In genomic region chr6:69045375-69045774, GRCm38 (mm10) we compare ENCODE assay signal across 19 mouse cellular contexts.
"Had no signal": no experiment of that assay in that cellular context is flagged by ENCODE, and none has a peak within 500 bp of the region (broad histone marks: within the 10 kb centered on the region; RNA-seq: fewer than 3 reads in every experiment).

No protein-coding gene starts in this region.

- H3K9me3 ChIP-seq: liver, embryonic 15.5 days; lung, embryonic 15.5 days; megakaryocyte, embryonic 14.5 days; midbrain, embryonic 13.5 days; neural tube, embryonic 12.5 days; stomach, embryonic 15.5 days had no signal

- H3K36me3 ChIP-seq: liver, embryonic 15.5 days; lung, embryonic 15.5 days; midbrain, embryonic 13.5 days; neural tube, embryonic 12.5 days; stomach, embryonic 15.5 days had no signal

- H3K27ac ChIP-seq: liver, embryonic 15.5 days; lung, embryonic 15.5 days; macrophage; midbrain, embryonic 13.5 days; neural tube, embryonic 12.5 days; stomach, embryonic 15.5 days; stomach, postnatal 0 days had no signal

- H3K27me3 ChIP-seq: liver, embryonic 15.5 days; lung, embryonic 15.5 days; megakaryocyte, embryonic 14.5 days; midbrain, embryonic 13.5 days; neural tube, embryonic 12.5 days; stomach, embryonic 15.5 days had no signal

- DNase-seq: liver, postnatal 0 days; lung, adult 2 months; lung, postnatal 14 days; lung, postnatal 36 days; right cerebral cortex, postnatal 14 days; thymus, adult 2 months; thymus, postnatal 25 days; thymus, postnatal 4 days had no signal

- H3K4me1 ChIP-seq: liver, embryonic 15.5 days; lung, embryonic 15.5 days; megakaryocyte, embryonic 14.5 days; midbrain, embryonic 13.5 days; neural tube, embryonic 12.5 days; stomach, embryonic 15.5 days had no signal

- ATAC-seq: liver, postnatal 0 days; lung, postnatal 0 days; midbrain, embryonic 13.5 days; midbrain, embryonic 16.5 days had no signal

- H3K4me3 ChIP-seq: liver, embryonic 15.5 days; lung, embryonic 15.5 days; megakaryocyte, embryonic 14.5 days; midbrain, embryonic 13.5 days; neural tube, embryonic 12.5 days; stomach, embryonic 15.5 days had no signal

- H3K9ac ChIP-seq: liver, embryonic 15.5 days; liver, postnatal 0 days; lung, embryonic 15.5 days; midbrain, embryonic 13.5 days; neural tube, embryonic 12.5 days; stomach, embryonic 15.5 days had no signal

- H3K4me2 ChIP-seq: liver, embryonic 15.5 days; lung, embryonic 15.5 days; midbrain, embryonic 11.5 days; midbrain, embryonic 13.5 days; neural tube, embryonic 12.5 days; stomach, embryonic 15.5 days had no signal
